Mouse (Mus musculus) heart, postnatal 0 days (tissue): Measurements from ENCODE around the gene Inppl1.

Source experiments
- CTCF ChIP-seq: IDR thresholded peaks from 2 replicates; pipeline ENCODE4 v1.5.1; 2016; ENCODE audit warnings: antibody characterized with exemption, control low read depth, low read depth
- EP300 ChIP-seq: IDR thresholded peaks from 2 replicates; pipeline ENCODE4 v1.6.1; 2016; ENCODE audit warnings: antibody characterized with exemption, low read depth

DNA sequence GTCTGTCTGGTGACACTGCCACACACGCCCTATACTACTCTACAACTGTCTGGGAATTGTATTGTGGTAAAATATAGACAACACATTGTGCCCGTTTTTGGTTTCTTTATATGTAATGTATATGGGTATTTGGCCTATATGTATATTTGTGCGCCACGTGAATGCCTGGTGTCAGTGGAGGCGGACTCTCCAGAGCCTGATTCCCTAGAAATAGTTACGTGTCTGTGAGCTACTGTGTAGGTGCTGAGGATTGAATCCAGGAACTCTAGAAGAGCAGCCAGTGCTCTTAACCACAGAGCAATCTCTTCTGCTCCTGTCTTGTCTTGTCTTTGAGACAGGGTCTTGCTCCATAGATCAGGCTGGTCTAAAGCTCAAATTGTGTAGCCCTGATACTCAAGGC lies 48.2 kb upstream of the Inppl1 start:
- TF ChIP-seq CTCF, result no peak
- no peak for TF ChIP-seq EP300
